Mouse (Mus musculus) frontal cortex, adult 2 months (tissue): ENCODE data around the gene Eftud2. TPM values are rescaled to one million over a fixed set of nuclear protein-coding genes. Genes with fewer than 3 reads are reported as not detected.

ENCODE experiments used
- DNase-seq, 2 experiments: peaks; one replicate each; pipeline ENCODE4 v3.0.0; 2022; ENCODE audit warnings: low spot score in 1 of 2; ENCODE audit errors: extremely low spot score in 1 of 2
- polyA plus RNA-seq: library from polyadenylated mRNA; depleted of rRNA; stranded (reverse); fragments of >200 nt; gene quantifications from 2 replicates; pipeline ENCODE4 v1.2.3, GENCODE M21; 2012; rRNA removed

Eftud2 gene
- polyA plus RNA-seq, 1 experiment: 85.4 TPM

DNA sequence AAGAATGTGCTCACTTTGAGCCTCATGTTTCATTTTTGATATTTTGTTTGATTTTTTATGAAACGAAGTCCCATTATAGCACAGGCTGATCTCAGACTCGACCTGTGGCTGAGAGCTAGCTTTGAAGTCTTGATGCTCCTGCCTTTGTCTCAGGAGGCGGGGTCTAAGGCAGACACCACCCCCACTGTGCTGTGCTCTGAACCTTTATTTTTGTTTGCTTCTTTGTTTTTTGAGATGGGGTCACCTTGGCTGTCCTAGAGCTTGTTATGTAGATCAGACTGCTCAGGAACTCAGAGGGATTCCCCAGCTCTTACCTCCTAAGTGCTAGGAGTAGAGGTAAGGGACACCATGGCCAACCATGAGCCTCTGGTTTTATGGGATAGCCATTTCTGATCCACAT lies 60.4 kb downstream of the Eftud2 start:
- DNase-seq: no peak

- DNase-seq: peak in 1 of 2 experiments; percentile 27
Measured at GRCm38 (mm10) chr11:102819783-102820385, 60.9 kb downstream of the Eftud2 start.

DNA sequence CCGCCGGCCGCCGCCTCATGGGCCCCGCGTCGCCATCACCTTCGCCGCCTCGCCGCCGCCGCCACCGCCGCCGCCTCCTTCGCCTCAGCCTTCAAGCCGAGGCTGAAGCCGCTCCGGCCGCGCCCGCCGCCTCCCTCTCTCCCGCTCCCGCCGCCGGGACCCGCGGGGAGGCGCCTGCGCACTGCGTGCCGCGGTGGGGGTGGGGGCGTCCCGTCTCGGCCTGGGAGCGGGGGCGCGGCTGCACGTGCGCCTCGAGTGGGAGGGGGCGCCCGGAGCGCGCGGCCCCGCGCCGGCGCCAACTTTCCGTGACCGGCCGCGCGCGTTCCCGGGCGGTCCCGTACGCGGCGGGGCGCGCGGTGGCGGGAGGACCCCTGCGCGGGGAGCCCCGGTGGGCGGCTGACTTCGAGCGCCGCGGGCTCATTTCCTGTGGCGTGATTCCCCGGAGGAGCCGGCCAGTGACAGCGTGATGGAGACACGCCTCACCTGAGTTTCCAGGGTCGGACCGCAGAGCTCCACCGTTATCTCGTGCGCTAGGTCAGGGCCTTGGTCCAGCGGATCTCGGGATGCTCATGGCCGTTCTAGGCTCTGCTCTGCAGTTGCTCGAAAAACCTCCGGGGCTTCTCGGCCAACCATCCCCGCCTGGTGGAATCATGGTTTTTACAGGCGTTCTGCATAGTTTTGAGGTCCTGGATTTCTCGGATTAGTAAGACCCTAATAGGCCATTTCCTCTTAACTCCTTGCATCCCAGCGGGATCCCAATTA lies 61.6 kb downstream of the Eftud2 start, which contains the start of gene Gjc1:
Gjc1 (minus strand) TSS at position 680 of the 762 bp plus-strand sequence.
- DNase-seq: peak in 1 of 2 experiments; percentile 34

DNA sequence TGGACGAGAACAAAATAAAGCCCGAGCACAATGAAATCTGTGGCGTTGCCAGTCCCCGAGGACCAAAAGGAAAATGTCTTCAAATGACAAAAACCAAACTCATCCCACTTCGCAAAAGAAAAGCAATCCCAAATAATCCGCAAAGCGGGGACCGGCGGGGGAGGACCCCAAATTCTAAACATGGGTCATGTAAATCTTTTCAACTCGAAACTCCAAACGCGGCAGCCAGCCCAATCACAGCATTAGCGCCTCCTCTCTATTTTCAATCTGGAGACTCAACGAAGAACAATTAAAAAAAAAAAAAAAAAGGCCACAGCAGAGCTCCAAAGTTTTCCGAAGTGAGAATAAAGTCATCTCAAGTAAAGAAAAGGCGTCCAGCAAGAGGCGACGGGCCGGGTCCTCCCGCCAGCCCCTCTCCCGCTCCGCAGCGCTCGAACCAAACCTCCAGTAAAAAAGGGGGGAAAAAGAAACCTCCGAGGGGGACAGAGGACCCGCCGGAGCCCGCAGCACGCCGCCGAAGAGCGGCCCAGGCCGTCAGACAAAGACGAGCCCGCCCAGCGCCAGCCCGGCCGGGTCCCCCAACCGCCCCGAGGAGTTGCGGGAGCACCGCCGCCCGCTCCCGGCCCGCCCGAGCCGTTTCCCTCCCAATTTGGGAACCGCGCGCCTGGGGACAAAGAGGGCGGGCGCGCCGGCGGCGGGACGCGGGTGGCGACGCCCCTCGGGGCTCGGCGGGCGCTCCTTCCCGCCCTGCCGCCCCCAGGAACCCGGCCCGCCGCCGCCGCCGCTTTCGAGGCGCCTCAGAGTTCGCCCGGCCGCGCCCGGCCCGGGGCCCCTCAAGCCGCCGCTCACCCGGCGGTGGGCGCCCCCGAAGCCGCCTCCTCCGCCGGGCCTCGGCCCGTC lies 62.4 kb downstream of the Eftud2 start:
- no peak for DNase-seq

DNA sequence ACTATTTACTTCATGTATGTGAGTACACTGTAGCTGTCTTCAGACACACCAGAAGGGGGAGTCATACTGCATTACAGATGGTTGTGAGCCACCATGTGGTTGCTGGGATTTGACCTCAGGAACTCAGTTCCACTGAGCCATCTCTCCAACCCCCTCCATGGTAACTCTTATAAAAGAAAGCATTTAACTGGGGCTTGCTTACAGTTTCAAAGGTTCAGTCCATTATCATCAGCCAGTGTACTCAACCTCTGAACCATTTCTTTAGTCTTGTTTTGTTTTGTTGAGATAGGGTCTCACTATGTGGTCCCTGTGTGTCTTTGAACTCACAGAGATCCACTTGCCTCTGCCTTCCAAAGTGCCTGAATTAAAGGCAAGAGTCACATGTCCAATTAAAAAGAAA lies 65.9 kb downstream of the Eftud2 start:
- DNase-seq: no peak

- DNase-seq: peak in 1 of 2 experiments; percentile 55
Measured at GRCm38 (mm10) chr11:102810721-102811485, 69.9 kb downstream of the Eftud2 start.

DNA sequence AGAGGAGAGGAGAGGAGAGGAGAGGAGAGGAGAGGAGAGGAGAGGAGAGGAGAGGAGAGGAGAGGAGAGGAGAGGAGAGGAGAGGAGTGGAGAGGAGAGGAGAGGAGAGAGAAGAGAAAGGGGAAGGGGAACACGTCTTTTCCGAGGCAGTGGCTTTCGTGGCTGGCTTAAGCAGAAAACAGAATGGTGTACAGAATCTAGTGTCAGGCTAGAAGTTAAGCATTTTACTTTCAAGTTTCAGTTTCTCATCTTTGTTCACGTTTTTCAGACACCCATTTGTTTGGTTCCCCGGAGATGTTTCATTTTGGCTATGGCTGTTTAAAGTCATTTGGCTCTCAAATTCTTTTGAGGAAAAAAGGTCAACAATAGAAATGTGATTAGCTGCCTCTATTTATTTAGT lies 72.5 kb downstream of the Eftud2 start:
- DNase-seq: no peak

DNA sequence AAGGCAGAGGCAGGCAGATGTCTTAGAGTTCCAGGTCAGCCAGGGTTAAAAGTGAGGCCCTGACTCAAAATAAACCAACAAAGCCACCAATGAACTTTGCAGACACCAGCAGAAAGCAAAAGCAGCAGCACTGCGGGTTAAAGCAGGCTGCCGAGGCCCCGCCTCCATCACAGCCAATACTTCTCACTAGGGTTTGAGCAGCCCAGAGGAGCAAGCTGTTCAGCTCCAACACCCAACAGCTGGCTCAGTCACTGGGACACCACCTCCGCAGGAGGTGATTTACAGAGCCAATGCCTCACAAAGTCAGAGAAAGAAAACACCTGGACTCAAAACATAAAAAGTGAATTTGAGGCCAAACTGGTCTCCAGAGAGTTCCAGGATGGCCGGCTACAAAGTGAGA lies 77.3 kb downstream of the Eftud2 start:
- DNase-seq: no peak

DNA sequence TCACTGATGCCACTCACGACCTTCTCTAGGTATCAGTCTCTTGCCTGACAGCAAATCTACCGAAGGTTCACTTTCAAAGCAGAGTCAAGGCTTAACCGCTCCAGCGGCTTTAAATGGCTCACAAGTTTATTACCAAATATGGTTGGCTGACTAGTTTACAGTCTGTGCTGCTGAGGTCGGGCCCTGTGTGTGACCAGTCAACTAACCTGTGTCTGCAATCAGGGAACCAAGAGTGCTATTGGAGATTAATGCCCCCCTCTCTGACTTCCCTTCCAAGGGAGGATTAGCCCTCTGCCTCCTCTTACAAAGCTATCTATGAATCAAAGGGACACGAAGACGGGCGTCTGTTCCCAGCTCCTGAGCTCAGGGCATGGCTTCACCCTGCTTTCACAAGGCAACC lies 86.6 kb downstream of the Eftud2 start:
- no peak for DNase-seq

GRCm38 (mm10) chr11:102791682-102792445 lies 88.9 kb downstream of the Eftud2 start:
- DNase-seq: no peak

Other genes starting within 250 kb of the Eftud2 start
- 0.02 TPM in 1 of 2 replicates, not detected in the other for gene Meioc, start 217.3 kb downstream of the Eftud2 start, polyA plus RNA-seq
- gene Ccdc43, start 183.2 kb downstream of the Eftud2 start, polyA plus RNA-seq: 18.3 and 24.0 TPM in 2 replicates
- gene Adam11, start 119.5 kb downstream of the Eftud2 start, polyA plus RNA-seq: 83.8 and 92.2 TPM in 2 replicates
- 6.9 and 8.1 TPM in 2 replicates for gene Gjc1, start 61.3 kb downstream of the Eftud2 start, polyA plus RNA-seq
- 10.4 and 11.6 TPM in 2 replicates for gene Higd1b, start 45.1 kb downstream of the Eftud2 start, polyA plus RNA-seq
- gene Ccdc103, start 219 bp upstream of the Eftud2 start, polyA plus RNA-seq: 2.1 and 2.3 TPM in 2 replicates
- 0.06 TPM in 1 of 2 replicates, not detected in the other for gene Fam187a, start 4.2 kb upstream of the Eftud2 start, polyA plus RNA-seq
- 201 and 202 TPM in 2 replicates for gene Gfap, start 19.9 kb upstream of the Eftud2 start, polyA plus RNA-seq
- 0.30 and 0.32 TPM in 2 replicates for gene Kif18b, start 44.1 kb upstream of the Eftud2 start, polyA plus RNA-seq
- 20.0 and 24.4 TPM in 2 replicates for gene C1ql1, start 65.7 kb upstream of the Eftud2 start, polyA plus RNA-seq
- gene Nmt1, start 147.2 kb upstream of the Eftud2 start, polyA plus RNA-seq: 78.5 and 81.3 TPM in 2 replicates
- gene Dcakd, start 147.3 kb upstream of the Eftud2 start, polyA plus RNA-seq: 88.0 and 94.5 TPM in 2 replicates
- gene Plcd3, start 220.7 kb upstream of the Eftud2 start, polyA plus RNA-seq: 12.3 and 13.3 TPM in 2 replicates
- 38.1 and 44.9 TPM in 2 replicates for gene Acbd4, start 220.7 kb upstream of the Eftud2 start, polyA plus RNA-seq
- gene Hexim1, start 235.2 kb upstream of the Eftud2 start, polyA plus RNA-seq: 25.6 and 25.8 TPM in 2 replicates